In genomic region chr2:43613571-43613970, GRCm38 (mm10) we compare ENCODE assay signal across 9 mouse cellular contexts. TPM values are rescaled to one million over a fixed set of nuclear protein-coding genes. Genes with fewer than 3 reads are reported as not detected.
DNase-seq lines count a peak whose midpoint lies in the region; ATAC-seq and TF ChIP-seq lines count a peak whose summit lies in the region.
"Had no signal": no experiment of that assay in that cellular context is flagged by ENCODE, and none has a peak within 500 bp of the region (broad histone marks: within the 10 kb centered on the region; RNA-seq: fewer than 3 reads in every experiment).

No protein-coding gene starts in this region.

- TF ChIP-seq CTCF in forebrain, postnatal 0 days (IDR thresholded peaks at IDR 0.05; ENCODE audit: low read depth): no peak

- no peak overlapping the region for H3K27ac ChIP-seq in forebrain, embryonic 14.5 days (ENCODE audit: low read depth, low read length)
- H3K27ac ChIP-seq in forebrain, postnatal 0 days (ENCODE audit: low read depth, low read length): no peak overlapping the region
- H3K27ac ChIP-seq: heart, embryonic 13.5 days had no signal

- ATAC-seq in forebrain, embryonic 14.5 days: no peak
- ATAC-seq in forebrain, postnatal 0 days: no peak
- no peak for ATAC-seq in activated CD4-positive, CD25-positive, alpha-beta regulatory T cell, adult 4 months

- no peak overlapping the region for H3K4me2 ChIP-seq in forebrain, embryonic 14.5 days (ENCODE audit: low read length)
- H3K4me2 ChIP-seq in forebrain, postnatal 0 days (ENCODE audit: low read depth): no peak overlapping the region
- H3K4me2 ChIP-seq: heart, embryonic 13.5 days had no signal

- peak; percentile 46 for DNase-seq in forebrain, embryonic 14.5 days (ENCODE audit: low spot score)
- no peak for DNase-seq in forebrain, postnatal 0 days
- DNase-seq in ovary, postnatal 10 days (ENCODE audit: low spot score): peak; percentile 3
- no peak for DNase-seq in ovary, adult 18-20 months (ENCODE audit: low spot score)
- DNase-seq in kidney, postnatal 36 days: peak; percentile 27 to 73
- peak; percentile 15 for DNase-seq in yolk sac, embryonic 10.5 days (ENCODE audit: low spot score)
- DNase-seq in layer of hippocampus, postnatal 36 days: no peak

- H3K9ac ChIP-seq in forebrain, embryonic 14.5 days (ENCODE audit: low read length): no peak overlapping the region
- H3K9ac ChIP-seq in forebrain, postnatal 0 days: no peak overlapping the region
- H3K9ac ChIP-seq: heart, embryonic 13.5 days had no signal

- H3K4me3 ChIP-seq in forebrain, embryonic 14.5 days (ENCODE audit: low read depth, low read length): no peak overlapping the region
- H3K4me3 ChIP-seq in forebrain, postnatal 0 days (ENCODE audit: low read depth, low read length): no peak overlapping the region
- H3K4me3 ChIP-seq: heart, embryonic 13.5 days had no signal

- H3K4me1 ChIP-seq in forebrain, embryonic 14.5 days (ENCODE audit: control insufficient read depth, insufficient read depth, low read length): no peaks in the 10 kb centered on the region
- no peaks in the 10 kb centered on the region for H3K4me1 ChIP-seq in forebrain, postnatal 0 days (ENCODE audit: insufficient read depth)
- H3K4me1 ChIP-seq: heart, embryonic 13.5 days had no signal

- H3K27me3 ChIP-seq in forebrain, embryonic 14.5 days (replicated peaks; ENCODE audit: control insufficient read depth, insufficient read depth, low read length): no peaks in the 10 kb centered on the region
- no peaks in the 10 kb centered on the region for H3K27me3 ChIP-seq in forebrain, postnatal 0 days (ENCODE audit: insufficient read depth, low read length)
- H3K27me3 ChIP-seq: heart, embryonic 13.5 days had no signal

- no peaks in the 10 kb centered on the region for H3K9me3 ChIP-seq in forebrain, embryonic 14.5 days (replicated peaks; ENCODE audit: control insufficient read depth, low read length)
- no peaks in the 10 kb centered on the region for H3K9me3 ChIP-seq in forebrain, postnatal 0 days (ENCODE audit: low read length)
- H3K9me3 ChIP-seq: heart, embryonic 13.5 days had no signal

- 9% methylated on average over 6 of the region's 6 CpGs for WGBS in forebrain, embryonic 14.5 days
- 16% methylated on average over 6 of the region's 6 CpGs for WGBS in forebrain, postnatal 0 days

- H3K36me3 ChIP-seq in forebrain, embryonic 14.5 days (ENCODE audit: control insufficient read depth, insufficient read depth, low read length): no peaks in the 10 kb centered on the region
- no peaks in the 10 kb centered on the region for H3K36me3 ChIP-seq in forebrain, postnatal 0 days (ENCODE audit: insufficient read depth)
- H3K36me3 ChIP-seq: heart, embryonic 13.5 days had no signal

RNA-seq across cellular contexts. Expression of gene Kynu, which starts 58.4 kb away (rescaled TPM):
- polyA plus RNA-seq in forebrain, embryonic 14.5 days (2014; fragmentation: Nextera tagmentation; extraction: Ambion mirVana): 0.36 TPM in 2 replicates
- total RNA-seq in forebrain, postnatal 0 days (2014; rRNA removed): not detected in 2 replicates
- not detected in 2 replicates for polyA plus RNA-seq in forebrain, postnatal 0 days (2015; fragmentation: Nextera tagmentation; extraction: Ambion mirVana)
- total RNA-seq in layer of hippocampus, postnatal 36 days (2021): not detected
- under 1 TPM; 0.32 to 0.73 TPM for polyA plus RNA-seq in activated CD4-positive, CD25-positive, alpha-beta regulatory T cell, adult 4 months (2017; shearing (Covaris generic))

Comparison
In these comparisons a context has a peak if more than half of its experiments do, and no peak if none do; other contexts are left out.
1. DNase-seq: peak in forebrain, embryonic 14.5 days (single experiment), ovary, postnatal 10 days (single experiment), kidney, postnatal 36 days (2 of 2) and yolk sac, embryonic 10.5 days (single experiment); none in forebrain, postnatal 0 days (single experiment), ovary, adult 18-20 months (single experiment) and layer of hippocampus, postnatal 36 days (0 of 2).